Mouse (Mus musculus) heart, adult 2 months (tissue): ENCODE data around the gene Mctp1. TPM values are rescaled to one million over a fixed set of nuclear protein-coding genes. Genes with fewer than 3 reads are reported as not detected.

ENCODE experiments used
- DNase-seq, 2 experiments: peaks; one replicate each; pipeline ENCODE4 v3.0.0; 2021
- H3K27ac ChIP-seq: fragments of 200-600 bp; 2 replicates; pipeline ENCODE4 v1.8.1; 2022
- H3K27me3 ChIP-seq: fragments of 200-500 bp; 2 replicates; pipeline ENCODE4 v1.6.1; 2012; ENCODE audit warnings: mild to moderate bottlenecking, low read length, inconsistent platforms, mixed read lengths; ENCODE audit not compliant: control insufficient read depth, insufficient read depth
- H3K36me3 ChIP-seq: fragments of 200-500 bp; 2 replicates; pipeline ENCODE4 v1.6.1; 2012; ENCODE audit warnings: low read length, inconsistent platforms; ENCODE audit not compliant: control insufficient read depth, insufficient read depth
- H3K4me1 ChIP-seq: fragments of 200-500 bp; 2 replicates; pipeline ENCODE4 v1.6.1; 2011; ENCODE audit warnings: low read length; ENCODE audit not compliant: control insufficient read depth, insufficient read depth
- H3K4me3 ChIP-seq: fragments of 200-600 bp; 2 replicates; pipeline ENCODE4 v1.8.1; 2022
- H3K79me2 ChIP-seq: fragments of 200-500 bp; replicated peaks from 2 replicates; pipeline ENCODE4 v1.6.1; 2012; ENCODE audit warnings: mild to moderate bottlenecking, inconsistent platforms, low read length, moderate library complexity, mixed read lengths; ENCODE audit not compliant: control insufficient read depth, insufficient read depth
- H3K9ac ChIP-seq: fragments of 200-500 bp; 2 replicates; pipeline ENCODE4 v1.6.1; 2012; ENCODE audit warnings: low read depth, mild to moderate bottlenecking, control low read depth, inconsistent platforms, low read length, mixed read lengths
- CTCF ChIP-seq: fragments of 200-600 bp; IDR thresholded peaks from 2 replicates; pipeline ENCODE4 v1.8.1; 2022; ENCODE audit warnings: antibody characterized with exemption, mild to moderate bottlenecking, moderate library complexity
- EP300 ChIP-seq: fragments of 200-500 bp; IDR thresholded peaks from 2 replicates; pipeline ENCODE4 v1.6.1; 2011; ENCODE audit warnings: low read depth, low read length, control low read depth; ENCODE audit not compliant: insufficient read depth
- POLR2A ChIP-seq: fragments of 200-500 bp; IDR thresholded peaks from 2 replicates; pipeline ENCODE4 v1.6.1; 2011; ENCODE audit warnings: mild to moderate bottlenecking, low read depth, low read length, control low read depth; ENCODE audit not compliant: insufficient read depth
- WGBS: fragments of 180-500 bp; shearing (Covaris S2); methylation state at CpG from one replicate; pipeline ENCODE4 v1.1.7; 2018; 5-methylcytosine and 5-hydroxymethylcytosine counted together
- intact Hi-C: fragments of 180-260 bp; cut with DNase I; formaldehyde crosslinking; loops from one replicate; pipeline ENCODE4 v1.15.1; 2025
- polyA plus RNA-seq: library from polyadenylated mRNA; depleted of rRNA; stranded (reverse); fragments of >200 nt; gene quantifications from 2 replicates; pipeline ENCODE4 v1.2.3, GENCODE M21; 2012
- total RNA-seq, 2 experiments: library from RNA; stranded (reverse); gene quantifications; 2 replicates each; pipeline ENCODE4 v1.2.3; 2021

Mctp1 gene
- total and polyA plus RNA-seq, 3 experiments, result 0.43 to 4.3 (median 2.5) TPM

GRCm38 (mm10) chr13:76620525-76620924 lies 236.2 kb downstream of the Mctp1 start:
- Histone ChIP-seq H3K27ac (no peak overlapping the region), H3K79me2 (no peaks in the 10 kb centered on the region), H3K4me3 (no peak overlapping the region), H3K36me3 (no peaks in the 10 kb centered on the region), H3K27me3 (no peaks in the 10 kb centered on the region), H3K4me1 (no peaks in the 10 kb centered on the region), H3K9ac (no peak overlapping the region)
- WGBS, result 48% methylated on average over 1 of the region's 1 CpGs
- no peak for DNase-seq
- intact Hi-C loops, result no loop called here
- TF ChIP-seq EP300, result no peak
- TF ChIP-seq POLR2A, result no peak
- no peak for TF ChIP-seq CTCF

- TF ChIP-seq CTCF (no peak), EP300 (no peak)
- no peaks in the 10 kb centered on the region for H3K36me3 ChIP-seq
- no peak overlapping the region for H3K4me3 ChIP-seq
- intact Hi-C loops, result no loop called here
- no peaks in the 10 kb centered on the region for H3K4me1 ChIP-seq
- H3K79me2 ChIP-seq, result no peaks in the 10 kb centered on the region
- 80% methylated on average over 1 of the region's 1 CpGs for WGBS
- H3K9ac ChIP-seq, result no peak overlapping the region
- no peaks in the 10 kb centered on the region for H3K27me3 ChIP-seq
- H3K27ac ChIP-seq, result no peak overlapping the region
- DNase-seq, result no peak
These were observed 249.4 kb downstream of the Mctp1 start for GRCm38 (mm10) chr13:76633707-76634106.

- no peak for DNase-seq
- no peak overlapping the region for H3K27ac ChIP-seq
- WGBS, result 65% methylated on average over 2 of the region's 2 CpGs
- no peaks in the 10 kb centered on the region for H3K36me3 ChIP-seq
- no peaks in the 10 kb centered on the region for H3K79me2 ChIP-seq
- TF ChIP-seq POLR2A (no peak), EP300 (no peak), CTCF (no peak)
- no peak overlapping the region for H3K4me3 ChIP-seq
- intact Hi-C loops, result no loop called here
- H3K27me3 ChIP-seq, result no peaks in the 10 kb centered on the region
- no peak overlapping the region for H3K9ac ChIP-seq
- H3K4me1 ChIP-seq, result no peaks in the 10 kb centered on the region
These were observed 253.9 kb downstream of the Mctp1 start for GRCm38 (mm10) chr13:76638282-76638681.

GRCm38 (mm10) chr13:76659523-76659922 lies 275.2 kb downstream of the Mctp1 start:
- Histone ChIP-seq H3K9ac (no peak overlapping the region), H3K4me1 (no peaks in the 10 kb centered on the region), H3K36me3 (no peaks in the 10 kb centered on the region), H3K27ac (no peak overlapping the region), H3K79me2 (no peaks in the 10 kb centered on the region), H3K4me3 (no peak overlapping the region), H3K27me3 (no peaks in the 10 kb centered on the region)
- no peak for DNase-seq
- intact Hi-C loops, result no loop called here
- TF ChIP-seq CTCF (no peak), POLR2A (no peak), EP300 (no peak)

- H3K4me1 ChIP-seq, result no peaks in the 10 kb centered on the region
- TF ChIP-seq CTCF (peak; percentile 76), EP300 (no peak), POLR2A (no peak)
- H3K9ac ChIP-seq, result no peak overlapping the region
- intact Hi-C loops, result loop anchor here (2.0 kb wide), 1 partner anchor 266 kb away; no protein-coding TSS in a partner anchor
- no peak for DNase-seq
- H3K36me3 ChIP-seq, result no peaks in the 10 kb centered on the region
- H3K4me3 ChIP-seq, result no peak overlapping the region
- no peaks in the 10 kb centered on the region for H3K79me2 ChIP-seq
- no peaks in the 10 kb centered on the region for H3K27me3 ChIP-seq
- H3K27ac ChIP-seq, result no peak overlapping the region
These were observed 297.0 kb downstream of the Mctp1 start for GRCm38 (mm10) chr13:76681286-76681685.

GRCm38 (mm10) chr13:76689349-76689748 lies 305.0 kb downstream of the Mctp1 start:
- H3K79me2 ChIP-seq, result no peaks in the 10 kb centered on the region
- H3K27ac ChIP-seq, result no peak overlapping the region
- intact Hi-C loops, result no loop called here
- no peak overlapping the region for H3K9ac ChIP-seq
- H3K36me3 ChIP-seq, result no peaks in the 10 kb centered on the region
- 64% methylated on average over 2 of the region's 2 CpGs for WGBS
- no peak overlapping the region for H3K4me3 ChIP-seq
- no peak for DNase-seq
- no peaks in the 10 kb centered on the region for H3K27me3 ChIP-seq
- no peak for TF ChIP-seq EP300
- TF ChIP-seq CTCF, result no peak
- TF ChIP-seq POLR2A, result no peak
- H3K4me1 ChIP-seq, result no peaks in the 10 kb centered on the region; the same call in 1 of the 2 replicates
